Mouse (Mus musculus): ENCODE results near the gene Rita1. TPM values are rescaled to one million over a fixed set of nuclear protein-coding genes. Genes with fewer than 3 reads are reported as not detected.
A peak's percentile ranks its signal among the peaks of the same experiment; 100 is the strongest.

The Rita1 gene
- polyA plus RNA-seq, 1 experiment = 9.0 TPM

- peak; percentile 92 for TF ChIP-seq CTCF (IDR thresholded peaks at IDR 0.05; ENCODE audit: control insufficient read depth, insufficient read depth, insufficient replicate concordance, low read depth, low read length)
- no peak for TF ChIP-seq POLR2A (IDR thresholded peaks at IDR 0.05; ENCODE audit: control insufficient read depth, low read depth, low read length)
- peaks cover 2% of the 10 kb centered on the region for H3K36me3 ChIP-seq (ENCODE audit: control insufficient read depth, insufficient read depth, low read length)
- no peaks in the 10 kb centered on the region for H3K27me3 ChIP-seq (ENCODE audit: control insufficient read depth, insufficient read depth, low read length)
- no peak overlapping the region for H3K27ac ChIP-seq (ENCODE audit: control insufficient read depth, insufficient read depth, low read depth, low read length)
- peaks cover 2% of the 10 kb centered on the region; the same call in 1 of the 2 replicates for H3K4me1 ChIP-seq (ENCODE audit: control insufficient read depth, insufficient read depth, low read length)
- no peak overlapping the region for H3K4me3 ChIP-seq (ENCODE audit: control insufficient read depth, low read depth, low read length)
Observed at GRCm38 (mm10) chr5:120620375-120621077, 8.1 kb upstream of the Rita1 start.

- Histone ChIP-seq H3K27ac (ENCODE audit: control insufficient read depth, insufficient read depth, low read depth, low read length) (no peak overlapping the region), H3K36me3 (ENCODE audit: control insufficient read depth, insufficient read depth, low read length) (peaks cover 2% of the 10 kb centered on the region), H3K27me3 (ENCODE audit: control insufficient read depth, insufficient read depth, low read length) (no peaks in the 10 kb centered on the region), H3K4me1 (ENCODE audit: control insufficient read depth, insufficient read depth, low read length) (peaks cover 2% of the 10 kb centered on the region; the same call in 1 of the 2 replicates), H3K4me3 (ENCODE audit: control insufficient read depth, low read depth, low read length) (no peak overlapping the region)
- TF ChIP-seq POLR2A (IDR thresholded peaks at IDR 0.05; ENCODE audit: control insufficient read depth, low read depth, low read length) = no peak
- peak; percentile 96; the same call in 1 of the 2 replicates for TF ChIP-seq CTCF (IDR thresholded peaks at IDR 0.05; ENCODE audit: control insufficient read depth, insufficient read depth, insufficient replicate concordance, low read depth, low read length)
Observed at GRCm38 (mm10) chr5:120619201-120619600, 6.8 kb upstream of the Rita1 start.

GRCm38 (mm10) chr5:120618778-120619177 is 6.4 kb upstream of the Rita1 start:
- no peak overlapping the region for H3K27ac ChIP-seq (ENCODE audit: control insufficient read depth, insufficient read depth, low read depth, low read length)
- H3K36me3 ChIP-seq (ENCODE audit: control insufficient read depth, insufficient read depth, low read length) = peaks cover 2% of the 10 kb centered on the region
- H3K4me1 ChIP-seq (ENCODE audit: control insufficient read depth, insufficient read depth, low read length) = peaks cover 6% of the 10 kb centered on the region

GRCm38 (mm10) chr5:120615903-120616302 is 3.5 kb upstream of the Rita1 start:
- H3K36me3 ChIP-seq (ENCODE audit: control insufficient read depth, insufficient read depth, low read length) = peaks cover 2% of the 10 kb centered on the region; the same call in 1 of the 2 replicates
- no peaks in the 10 kb centered on the region for H3K27me3 ChIP-seq (ENCODE audit: control insufficient read depth, insufficient read depth, low read length)
- H3K4me1 ChIP-seq (ENCODE audit: control insufficient read depth, insufficient read depth, low read length) = peaks cover 19% of the 10 kb centered on the region
- H3K27ac ChIP-seq (ENCODE audit: control insufficient read depth, insufficient read depth, low read depth, low read length) = no peak overlapping the region
- TF ChIP-seq POLR2A (IDR thresholded peaks at IDR 0.05; ENCODE audit: control insufficient read depth, low read depth, low read length) = no peak
- TF ChIP-seq CTCF (IDR thresholded peaks at IDR 0.05; ENCODE audit: control insufficient read depth, insufficient read depth, insufficient replicate concordance, low read depth, low read length) = no peak
- no peak overlapping the region for H3K4me3 ChIP-seq (ENCODE audit: control insufficient read depth, low read depth, low read length)

More at GRCm38 (mm10) chr5:120618778-120619177, 6.4 kb upstream of the Rita1 start:
- no peaks in the 10 kb centered on the region for H3K27me3 ChIP-seq (ENCODE audit: control insufficient read depth, insufficient read depth, low read length)
- TF ChIP-seq POLR2A (IDR thresholded peaks at IDR 0.05; ENCODE audit: control insufficient read depth, low read depth, low read length) = no peak
- TF ChIP-seq CTCF (IDR thresholded peaks at IDR 0.05; ENCODE audit: control insufficient read depth, insufficient read depth, insufficient replicate concordance, low read depth, low read length) = no peak
- no peak overlapping the region for H3K4me3 ChIP-seq (ENCODE audit: control insufficient read depth, low read depth, low read length)

DNA sequence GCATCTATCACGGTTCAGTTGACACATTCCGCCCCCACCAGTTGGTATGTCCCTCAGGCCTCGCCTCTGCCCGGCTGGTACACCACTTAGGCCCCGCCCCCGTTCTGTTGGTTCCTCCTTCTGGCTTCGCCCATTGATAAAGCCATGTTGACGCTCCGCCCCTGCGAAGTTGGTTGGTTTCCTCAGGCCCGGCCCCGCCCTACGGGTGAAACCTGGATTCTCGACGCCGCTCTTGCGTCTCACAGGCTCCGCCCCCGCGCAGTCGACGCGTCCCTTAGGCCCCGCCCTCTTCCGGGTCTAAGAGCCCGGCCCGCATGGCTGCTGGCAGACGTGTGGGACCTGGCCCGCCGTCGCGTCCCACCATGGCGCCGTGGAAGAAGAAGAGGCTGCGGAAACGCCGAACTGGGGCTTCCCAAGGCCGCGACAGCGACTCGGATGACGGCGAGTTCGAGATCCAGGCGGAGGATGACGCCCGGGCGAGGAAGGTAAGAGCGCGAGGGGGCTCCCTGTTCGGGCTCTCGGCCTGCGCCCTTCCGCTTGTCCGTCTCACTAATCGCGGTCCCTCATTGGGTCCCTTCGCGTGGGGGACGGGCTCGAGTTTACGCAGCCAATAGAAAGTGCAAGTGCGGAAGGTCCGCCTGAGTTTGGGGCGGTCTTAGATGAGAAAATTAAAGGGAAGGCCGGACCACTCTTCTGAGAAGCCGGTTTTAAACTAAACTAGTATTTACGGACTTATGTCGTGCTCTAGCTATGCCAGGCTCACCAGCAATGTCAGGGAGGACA is 624 bp upstream of the Rita1 start:
- Histone ChIP-seq H3K36me3 (ENCODE audit: control insufficient read depth, insufficient read depth, low read length) (peaks cover under 1% of the 10 kb centered on the region; the same call in 1 of the 2 replicates), H3K4me3 (ENCODE audit: control insufficient read depth, low read depth, low read length) (peak overlapping the region; percentile 96), H3K4me1 (ENCODE audit: control insufficient read depth, insufficient read depth, low read length) (peaks cover 17% of the 10 kb centered on the region), H3K27me3 (ENCODE audit: control insufficient read depth, insufficient read depth, low read length) (no peaks in the 10 kb centered on the region), H3K27ac (ENCODE audit: control insufficient read depth, insufficient read depth, low read depth, low read length) (peak overlapping the region; percentile 92)
- no peak for TF ChIP-seq CTCF (IDR thresholded peaks at IDR 0.05; ENCODE audit: control insufficient read depth, insufficient read depth, insufficient replicate concordance, low read depth, low read length)
- peak; percentile 83 for TF ChIP-seq POLR2A (IDR thresholded peaks at IDR 0.05; ENCODE audit: control insufficient read depth, low read depth, low read length)

DNA sequence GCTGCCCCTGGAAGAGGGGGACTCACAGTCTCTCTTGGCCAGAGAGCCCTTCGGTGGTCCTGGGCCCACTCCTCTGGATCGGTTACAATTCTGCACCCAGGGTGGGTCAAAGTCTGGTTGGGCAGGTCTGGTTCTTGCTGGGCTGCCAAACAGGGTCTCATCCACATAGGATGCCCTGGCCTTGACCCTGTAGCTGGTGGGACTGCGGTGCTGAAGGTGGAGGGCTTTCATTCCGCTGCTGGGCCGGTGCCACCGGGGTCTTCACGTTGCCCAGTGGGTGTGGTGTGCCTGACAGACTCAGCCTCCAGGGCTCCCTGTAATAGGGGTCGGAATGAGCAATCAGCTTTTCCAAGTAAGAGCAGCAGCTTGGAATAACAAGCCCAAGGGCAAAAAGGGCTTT is 973 bp downstream of the Rita1 start:
- no peak for TF ChIP-seq CTCF (IDR thresholded peaks at IDR 0.05; ENCODE audit: control insufficient read depth, insufficient read depth, insufficient replicate concordance, low read depth, low read length)
- Histone ChIP-seq H3K27me3 (ENCODE audit: control insufficient read depth, insufficient read depth, low read length) (no peaks in the 10 kb centered on the region), H3K27ac (ENCODE audit: control insufficient read depth, insufficient read depth, low read depth, low read length) (no peak overlapping the region), H3K4me1 (ENCODE audit: control insufficient read depth, insufficient read depth, low read length) (peaks cover 26% of the 10 kb centered on the region), H3K36me3 (ENCODE audit: control insufficient read depth, insufficient read depth, low read length) (no peaks in the 10 kb centered on the region), H3K4me3 (ENCODE audit: control insufficient read depth, low read depth, low read length) (peak overlapping the region; percentile 22)

DNA sequence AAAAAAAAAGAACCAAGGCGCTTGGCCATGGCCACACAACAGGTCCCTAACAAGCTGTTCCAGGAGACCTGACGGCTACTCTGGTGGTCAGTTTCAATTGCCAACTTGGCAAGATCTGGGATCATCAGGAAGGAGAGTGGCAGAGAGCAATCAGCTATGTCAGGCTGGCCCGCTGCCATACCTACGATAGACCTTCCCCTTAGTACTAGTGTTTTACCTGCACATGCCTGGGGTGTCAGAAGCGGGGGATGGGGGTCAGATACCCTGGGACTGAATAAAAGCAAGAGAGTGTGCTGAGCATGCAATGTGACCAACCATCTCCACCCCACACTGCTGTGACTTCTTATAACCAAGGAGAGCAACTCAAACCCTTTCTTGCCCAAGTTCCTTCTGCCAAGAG is 1.5 kb downstream of the Rita1 start:
- no peaks in the 10 kb centered on the region for H3K27me3 ChIP-seq (ENCODE audit: control insufficient read depth, insufficient read depth, low read length)
- H3K4me1 ChIP-seq (ENCODE audit: control insufficient read depth, insufficient read depth, low read length) = peaks cover 31% of the 10 kb centered on the region
- H3K36me3 ChIP-seq (ENCODE audit: control insufficient read depth, insufficient read depth, low read length) = no peaks in the 10 kb centered on the region
- no peak overlapping the region for H3K4me3 ChIP-seq (ENCODE audit: control insufficient read depth, low read depth, low read length)
- H3K27ac ChIP-seq (ENCODE audit: control insufficient read depth, insufficient read depth, low read depth, low read length) = no peak overlapping the region
- TF ChIP-seq CTCF (IDR thresholded peaks at IDR 0.05; ENCODE audit: control insufficient read depth, insufficient read depth, insufficient replicate concordance, low read depth, low read length) = no peak
- TF ChIP-seq POLR2A (IDR thresholded peaks at IDR 0.05; ENCODE audit: control insufficient read depth, low read depth, low read length) = no peak

Measured in testis, adult 2 months (tissue).